Mouse (Mus musculus) T-helper 1 cell (primary cell): Measurements from ENCODE around the gene Mthfr.

Experiments used
- in situ Hi-C: fragments of 300-600 bp; cut with MboI, MseI; formaldehyde crosslinking; loops from one replicate; pipeline ENCODE4 v1.15.1; 2025; ENCODE audit warnings: high pct_unique_total_duplicates

Gene Mthfr

DNA sequence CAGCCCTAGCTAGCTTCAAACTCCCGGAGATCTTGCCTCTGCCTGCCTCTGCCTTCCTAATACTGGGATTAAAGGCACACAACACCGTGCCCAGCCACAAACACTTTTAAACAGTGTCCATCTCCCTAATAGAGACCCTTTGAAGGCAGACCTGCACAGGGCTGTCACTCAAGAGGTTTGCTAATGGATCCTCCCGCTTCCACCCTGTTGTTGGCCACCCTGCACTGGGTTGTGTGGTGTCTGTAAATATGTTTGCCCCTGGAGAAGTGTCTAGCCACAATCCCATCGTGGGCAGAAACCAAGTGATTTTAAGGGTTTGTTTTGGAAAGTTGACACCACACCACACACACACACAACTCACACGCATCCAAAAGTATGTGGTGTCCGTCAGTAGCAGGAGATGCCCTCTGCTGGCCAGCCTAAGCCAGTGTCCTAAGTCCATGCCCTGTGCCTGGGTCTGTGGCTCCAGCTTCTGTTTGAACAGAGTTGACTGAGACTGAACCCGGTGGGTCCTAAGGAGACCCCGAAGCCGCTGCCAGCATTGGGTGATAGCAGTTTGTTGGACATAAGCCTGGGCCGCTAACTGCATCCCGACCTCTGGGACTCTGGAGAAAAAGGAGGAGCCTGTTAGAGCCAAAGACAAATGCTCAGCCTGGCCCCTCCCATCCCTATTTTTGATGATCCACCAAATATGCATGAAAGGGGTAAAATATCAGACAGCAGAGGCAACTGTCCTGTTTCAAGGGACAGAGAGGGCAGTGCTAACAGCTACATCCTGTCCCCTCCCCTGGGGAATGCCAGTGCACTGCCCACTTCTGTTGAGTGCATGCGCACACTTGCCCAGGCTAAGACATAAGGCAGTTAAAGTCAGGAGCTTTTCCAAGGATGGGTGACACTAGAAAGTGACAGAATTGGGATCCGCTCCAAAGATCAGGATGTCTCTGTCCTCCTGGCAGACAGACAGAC lies 21.5 kb downstream of the Mthfr start:
- in situ Hi-C loops = no loop called here

GRCm38 (mm10) chr4:148061086-148061480 lies 22.2 kb downstream of the Mthfr start:
- in situ Hi-C loops = no loop called here

DNA sequence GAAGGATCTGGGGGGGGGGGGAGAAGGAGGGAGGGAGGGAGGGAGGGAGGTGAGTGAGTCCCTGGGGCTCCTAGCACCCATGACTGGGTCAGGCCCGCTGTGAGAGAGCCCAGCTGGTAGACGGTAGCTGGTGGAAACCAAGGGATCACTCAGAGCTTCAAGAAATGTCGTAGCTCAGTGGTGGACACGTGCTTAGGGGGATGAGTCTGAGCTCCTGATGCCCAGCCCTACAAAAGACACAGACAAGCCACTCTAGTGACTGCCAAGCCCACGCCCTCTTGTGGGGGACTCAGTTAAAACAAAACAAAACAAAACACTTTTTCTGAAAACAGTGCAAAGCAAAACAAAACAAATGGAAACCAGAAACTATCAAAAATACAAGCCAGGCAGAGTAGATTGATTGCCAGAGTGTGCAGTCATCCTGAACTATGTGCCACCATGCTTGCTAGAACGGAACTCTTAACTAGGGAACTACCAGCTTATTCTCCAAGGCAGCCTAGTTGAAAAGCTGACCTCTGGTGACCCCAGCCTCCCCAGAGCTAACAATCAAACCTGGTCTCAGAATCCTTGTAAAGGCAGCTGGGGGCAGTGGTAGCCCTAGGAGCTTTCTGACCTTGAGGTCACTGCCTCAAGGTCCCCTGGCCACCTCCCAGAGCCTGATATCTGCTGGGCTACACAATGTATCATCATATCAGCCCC lies 27.0 kb downstream of the Mthfr start:
- in situ Hi-C loops = no loop called here

- in situ Hi-C loops = no loop called here
Observed at GRCm38 (mm10) chr4:148066401-148066744, 27.5 kb downstream of the Mthfr start.

GRCm38 (mm10) chr4:148067346-148067745 lies 28.5 kb downstream of the Mthfr start:
- in situ Hi-C loops = no loop called here

DNA sequence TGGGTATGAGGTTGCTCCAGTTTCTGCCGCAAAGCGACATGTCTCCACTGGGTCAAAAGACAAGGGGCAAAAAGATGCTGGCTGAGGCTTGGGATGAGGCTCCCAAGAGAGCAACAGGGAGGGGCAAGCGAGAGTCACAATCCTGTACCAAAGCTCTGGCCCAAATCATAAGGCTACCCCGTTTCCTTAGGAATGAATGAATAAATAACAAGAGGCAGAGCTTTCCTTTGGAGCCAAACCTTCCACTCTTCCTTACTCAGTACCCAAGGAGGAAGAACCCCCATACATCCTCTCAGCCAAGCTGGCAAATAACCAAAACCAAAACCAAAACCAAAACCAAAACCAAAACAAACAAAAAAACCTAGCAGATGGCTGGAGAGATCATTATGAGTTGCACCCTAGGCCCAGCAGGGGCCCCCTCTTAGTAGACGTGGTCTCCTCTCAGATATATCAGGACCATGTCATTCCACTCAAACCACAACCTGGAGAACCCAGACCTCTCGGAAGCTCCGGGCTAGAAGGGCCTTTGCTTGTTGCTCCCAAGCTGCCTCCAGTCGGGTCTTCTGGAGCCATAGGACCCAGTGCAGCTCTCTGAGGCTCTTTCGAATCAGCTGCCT lies 30.8 kb downstream of the Mthfr start:
- in situ Hi-C loops = no loop called here

DNA sequence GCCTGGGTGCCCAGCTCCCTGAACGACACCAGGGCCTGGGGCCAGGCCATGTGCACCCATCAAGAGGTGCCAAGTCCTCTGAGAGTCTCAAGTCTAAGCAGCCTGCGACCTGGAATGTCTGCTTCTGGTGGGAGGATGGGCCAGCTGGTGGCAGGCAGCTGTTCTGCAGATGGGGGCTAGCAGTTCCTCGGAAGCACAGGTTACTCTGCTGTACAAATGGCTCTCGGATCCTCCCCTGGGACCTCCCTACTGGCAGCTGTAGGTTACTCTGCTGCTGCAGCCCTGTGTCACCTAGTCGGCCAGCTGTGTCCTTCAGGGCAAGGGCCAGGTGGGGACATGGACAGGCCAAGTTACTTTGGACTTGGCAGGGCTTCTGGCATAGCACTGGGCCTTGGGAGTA lies 32.6 kb downstream of the Mthfr start:
- in situ Hi-C loops = no loop called here

DNA sequence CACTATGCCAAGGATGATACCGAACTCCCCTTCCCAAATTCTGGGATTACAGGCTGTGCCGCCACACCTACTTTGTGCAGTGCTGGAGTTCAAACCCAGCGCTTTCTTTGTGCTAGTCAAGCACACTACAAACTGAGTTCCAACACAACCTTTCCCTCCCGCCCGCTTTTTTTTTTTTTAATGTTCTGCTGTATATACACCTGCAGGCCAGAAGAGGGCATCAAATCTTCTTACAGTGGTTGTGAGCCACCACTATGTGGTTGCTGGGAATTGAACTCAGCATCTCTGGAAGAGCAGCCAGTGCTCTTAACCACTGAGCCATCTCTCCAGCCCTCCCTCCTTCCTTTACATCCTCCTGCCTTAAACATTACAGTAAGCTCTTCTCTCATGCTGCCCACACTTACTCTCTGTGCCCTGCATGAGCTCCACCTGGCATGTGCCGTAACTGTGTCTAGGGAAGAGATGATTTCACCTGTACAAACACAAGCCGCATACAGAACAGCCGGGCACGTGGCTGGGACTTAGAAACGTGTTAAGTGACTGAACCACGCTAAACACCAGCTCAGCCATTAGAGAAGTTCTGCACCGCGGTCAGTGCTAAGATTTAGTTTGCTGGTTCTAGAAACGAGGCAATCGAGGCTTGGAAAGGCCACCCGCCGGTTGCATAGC lies 35.8 kb downstream of the Mthfr start:
- in situ Hi-C loops = no loop called here

- in situ Hi-C loops = no loop called here
Observed at GRCm38 (mm10) chr4:148075259-148075658, 36.4 kb downstream of the Mthfr start.

DNA sequence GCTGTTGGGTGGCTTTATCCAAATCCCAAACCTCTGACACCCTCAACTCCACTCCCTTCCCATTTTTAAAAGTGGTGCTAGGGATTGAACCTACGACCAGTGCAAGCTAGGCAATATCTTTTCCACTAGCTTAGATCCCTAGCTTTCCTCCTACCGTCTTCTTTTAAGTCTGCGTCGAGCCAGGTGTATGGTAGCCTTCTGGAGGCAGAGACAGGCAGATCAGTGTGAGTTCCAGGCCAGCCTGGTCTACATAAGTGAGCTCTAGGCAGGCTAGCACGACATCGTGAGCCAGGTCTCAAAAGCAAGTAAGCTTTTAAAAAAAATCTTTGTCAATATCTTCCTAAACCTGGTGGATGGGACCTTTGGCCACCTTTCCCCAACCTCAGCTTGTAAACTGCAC lies 37.0 kb downstream of the Mthfr start:
- in situ Hi-C loops = no loop called here

DNA sequence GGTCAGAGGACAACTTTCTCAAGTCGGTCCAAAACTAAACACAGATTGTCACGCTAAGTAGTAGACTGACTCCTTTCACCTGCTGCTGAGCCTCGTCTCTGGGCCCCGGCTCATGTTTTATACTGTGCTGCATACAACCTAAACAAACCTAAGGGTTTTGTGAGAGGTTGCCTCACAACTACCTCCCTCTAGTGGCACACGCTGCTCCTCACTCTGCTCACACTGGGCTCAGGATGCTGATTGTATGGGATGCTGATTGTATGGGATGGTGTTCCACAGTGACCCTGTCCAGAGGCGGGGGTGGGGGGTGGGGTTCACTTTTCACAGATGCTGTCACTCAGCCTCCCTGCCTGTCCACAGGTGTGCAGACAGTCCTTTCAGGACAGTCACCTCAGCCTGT lies 40.3 kb downstream of the Mthfr start:
- in situ Hi-C loops = no loop called here

DNA sequence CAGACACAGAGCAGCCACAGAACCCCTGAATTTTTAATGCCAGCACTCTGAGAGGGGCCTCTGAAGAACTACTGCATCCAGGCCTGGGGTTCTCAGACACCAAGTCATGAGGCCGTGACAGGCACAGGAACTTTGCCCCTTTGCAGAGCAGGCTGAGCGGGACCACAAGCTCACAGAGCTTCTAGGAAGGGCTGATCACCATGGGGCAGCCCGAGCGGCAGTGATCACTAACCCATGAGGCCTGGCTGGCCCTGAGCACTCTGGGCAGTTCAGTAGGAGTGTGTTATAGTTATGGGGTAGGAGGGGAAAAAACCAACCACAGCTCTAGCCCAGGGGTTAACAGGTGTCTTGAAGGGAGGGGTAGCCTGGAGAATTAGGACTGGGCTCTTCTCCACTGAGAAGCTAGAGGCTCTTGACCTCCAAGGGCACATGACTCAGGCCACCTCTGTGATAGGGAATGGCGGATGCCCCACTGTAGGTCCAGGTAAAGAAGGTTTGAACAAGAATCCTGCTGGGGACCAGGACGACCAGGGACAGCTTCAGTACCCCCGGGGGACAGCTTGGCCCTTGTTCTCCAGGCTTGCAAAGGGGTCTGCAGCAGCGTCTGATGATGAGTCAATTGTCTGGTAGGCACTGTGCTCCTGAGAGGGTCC lies 41.2 kb downstream of the Mthfr start:
- in situ Hi-C loops = no loop called here

- in situ Hi-C loops = no loop called here
Observed at GRCm38 (mm10) chr4:148080597-148080973, 41.7 kb downstream of the Mthfr start.

DNA sequence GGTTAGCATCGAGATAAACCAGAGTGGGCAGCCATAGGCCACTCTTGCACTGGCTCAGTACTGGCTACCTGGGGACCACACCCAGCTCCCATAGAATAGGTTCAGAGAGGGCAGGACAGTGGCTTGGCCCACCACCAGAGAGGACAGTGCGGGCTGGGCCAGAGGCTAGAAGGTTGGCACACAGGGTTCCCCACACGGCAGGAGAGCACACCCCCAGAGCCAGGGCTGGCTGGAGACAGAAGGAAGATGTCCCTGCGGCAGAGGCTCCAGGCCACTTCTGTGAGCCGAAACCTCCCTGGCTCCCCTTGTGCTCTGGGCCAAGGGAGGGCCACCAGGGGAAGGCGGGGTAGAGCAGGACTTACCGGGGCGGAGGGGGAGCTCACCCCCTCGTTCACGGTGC lies 42.3 kb downstream of the Mthfr start:
- in situ Hi-C loops = no loop called here

GRCm38 (mm10) chr4:148082257-148083044 lies 43.6 kb downstream of the Mthfr start:
- in situ Hi-C loops = no loop called here

DNA sequence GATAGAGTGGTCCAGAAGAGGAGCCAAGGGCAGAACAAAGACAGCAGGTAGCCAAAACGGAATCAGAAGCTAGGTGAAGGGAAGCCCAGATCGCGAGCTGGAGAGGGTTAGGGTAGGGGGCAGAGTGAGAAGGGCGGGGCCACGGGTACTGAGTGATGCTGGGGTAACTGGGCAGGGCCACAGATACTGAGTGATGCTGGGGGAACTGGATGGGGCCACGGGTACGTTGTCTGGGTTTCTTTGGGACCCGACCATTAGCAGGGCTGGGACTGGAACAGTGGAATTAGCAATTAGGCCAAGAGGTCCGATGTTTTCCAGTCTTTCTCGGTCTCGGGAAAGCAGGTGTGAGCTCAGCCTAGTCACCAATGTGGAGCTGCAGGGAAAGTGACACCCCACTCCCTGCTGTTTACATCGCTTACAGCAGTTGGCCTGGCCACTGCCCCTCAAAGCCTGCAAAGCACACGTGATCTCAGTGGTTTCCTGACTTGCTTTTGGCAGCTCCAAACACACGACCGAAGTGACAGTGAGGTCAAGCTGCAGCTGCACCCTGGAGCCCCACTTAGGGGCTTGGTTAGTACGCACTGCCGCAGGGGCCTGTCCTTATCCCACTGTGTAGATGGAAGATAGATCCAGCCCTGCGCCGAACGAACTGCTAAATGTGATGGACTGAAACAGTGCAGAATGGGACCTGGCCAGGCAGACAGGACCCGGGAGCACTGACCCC lies 44.5 kb downstream of the Mthfr start:
- in situ Hi-C loops = no loop called here

DNA sequence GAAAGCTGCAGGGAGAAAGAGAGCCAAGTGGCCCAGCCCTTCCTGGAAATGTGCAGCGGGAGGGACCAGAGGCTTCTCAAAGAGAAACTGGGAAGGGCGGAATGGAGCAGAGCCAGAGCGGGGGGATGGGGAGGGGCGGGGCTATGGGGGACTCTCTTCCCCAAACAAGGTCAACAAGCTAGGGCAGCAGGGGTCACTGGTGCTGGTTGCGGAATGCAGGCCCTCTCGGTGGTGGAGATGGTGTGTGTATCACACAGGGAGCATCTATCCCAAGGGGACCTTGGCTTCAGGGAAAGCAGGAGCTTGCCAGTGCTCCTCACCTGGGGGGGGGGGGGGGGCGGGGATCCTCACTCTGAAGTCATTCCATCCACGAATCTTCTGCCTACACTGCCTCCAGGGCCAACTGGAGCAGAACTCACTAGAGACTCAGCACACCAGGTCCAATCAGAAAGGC lies 45.4 kb downstream of the Mthfr start:
- in situ Hi-C loops = no loop called here

- in situ Hi-C loops = no loop called here
Observed at GRCm38 (mm10) chr4:148085131-148085906, 46.4 kb downstream of the Mthfr start.

DNA sequence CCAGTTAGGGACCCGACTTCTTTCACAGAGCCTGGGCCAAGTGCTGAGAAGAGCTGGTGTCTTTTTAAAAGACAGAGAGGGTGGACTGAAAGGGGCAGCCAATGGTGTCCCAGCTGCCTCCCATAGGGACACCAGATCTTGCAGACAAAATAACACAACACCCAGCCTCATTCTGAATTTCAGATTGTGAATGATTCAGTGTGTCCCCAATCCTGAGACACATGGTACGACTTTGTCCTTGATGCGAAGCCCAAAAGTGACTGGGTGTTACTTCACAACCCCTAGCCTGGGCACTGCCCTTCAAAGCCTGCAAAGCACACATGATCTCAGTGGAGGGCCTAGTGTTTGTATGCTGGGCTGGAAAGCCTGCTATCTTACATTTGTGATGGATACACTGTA lies 47.0 kb downstream of the Mthfr start:
- in situ Hi-C loops = no loop called here
